Mouse (Mus musculus) layer of hippocampus, postnatal 14 days (tissue): Measurements from ENCODE around the gene Mctp1. TPM values are rescaled to one million over a fixed set of nuclear protein-coding genes. Genes with fewer than 3 reads are reported as not detected.

Source experiments
- total RNA-seq, 2 experiments: library from RNA; stranded (reverse); gene quantifications; 2 replicates each; pipeline ENCODE4 v1.2.3; 2021

The Mctp1 gene
- total RNA-seq, 2 experiments from 2014 or later: 58.0 to 59.7 TPM

Other genes with a start within 250 kb of the Mctp1 start
- gene Fam81b, start 79.5 kb upstream of the Mctp1 start, total RNA-seq: under 1 TPM in 1 of 2 experiments, not detected in 1; 0.23 TPM